22 mouse cellular contexts compared by ENCODE assay signal in the genomic region with DNA sequence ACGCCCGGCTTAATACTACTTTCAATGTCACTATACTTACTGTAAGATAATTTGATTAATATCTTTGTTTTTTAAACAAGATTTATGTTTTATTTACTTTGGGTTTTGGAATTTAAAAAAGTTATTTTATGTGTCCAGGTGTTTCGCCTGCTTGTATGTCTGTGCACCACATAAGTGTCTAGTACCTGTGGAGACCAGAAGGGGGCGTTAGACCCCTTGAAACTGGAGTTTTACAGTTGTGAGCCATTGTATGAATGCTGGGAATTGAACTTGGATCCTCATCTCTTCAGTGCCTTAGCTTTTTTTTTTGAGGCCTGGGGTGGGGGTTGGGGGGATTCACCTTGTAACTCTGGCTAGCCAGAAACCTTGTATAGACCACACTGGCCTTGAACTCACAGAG. TPM values are rescaled to one million over a fixed set of nuclear protein-coding genes. Genes with fewer than 3 reads are reported as not detected.
A peak's percentile ranks its signal among the peaks of the same experiment; 100 is the strongest.
DNase-seq lines count a peak whose midpoint lies in the region; ATAC-seq and TF ChIP-seq lines count a peak whose summit lies in the region.
"Had no signal": no experiment of that assay in that cellular context is flagged by ENCODE, and none has a peak within 500 bp of the region (broad histone marks: within the 10 kb centered on the region; RNA-seq: fewer than 3 reads in every experiment).

No protein-coding gene starts in this region.

- DNase-seq in gastrocnemius, adult 2 months, result no peak
- DNase-seq in gastrocnemius, adult 8-10 months (ENCODE audit: low spot score in 2 of 2), result no peak
- no peak for DNase-seq in lung, embryonic 14.5 days
- no peak for DNase-seq in lung, adult 18-20 months
- peak; percentile 24 for DNase-seq in NIH3T3 (ENCODE audit: low read depth)
- DNase-seq in heart, postnatal 4 days, result no peak
- DNase-seq in kidney, adult 9 months, result no peak
- DNase-seq: adrenal gland, postnatal 25 days; cerebellum, adult 2 months; gastrocnemius, postnatal 36 days; heart, postnatal 14 days; kidney, adult 18-20 months; kidney, postnatal 36 days; spleen, adult 18-20 months; thymus, postnatal 25 days had no signal

- no peak overlapping the region for H3K4me3 ChIP-seq in gastrocnemius, adult 2 months
- H3K4me3 ChIP-seq in lung, embryonic 14.5 days (ENCODE audit: low read depth, low read length), result no peak overlapping the region
- H3K4me3 ChIP-seq: embryonic facial prominence, embryonic 13.5 days; hindbrain, embryonic 15.5 days; limb, embryonic 15.5 days had no signal

- H3K4me1 ChIP-seq in lung, embryonic 14.5 days (ENCODE audit: insufficient read depth), result no peaks in the 10 kb centered on the region
- H3K4me1 ChIP-seq: embryonic facial prominence, embryonic 13.5 days; hindbrain, embryonic 15.5 days; limb, embryonic 15.5 days had no signal

- H3K27me3 ChIP-seq in lung, embryonic 14.5 days (ENCODE audit: insufficient read depth, low read length), result no peaks in the 10 kb centered on the region
- H3K27me3 ChIP-seq: embryonic facial prominence, embryonic 13.5 days; hindbrain, embryonic 15.5 days; limb, embryonic 15.5 days had no signal

- H3K27ac ChIP-seq in gastrocnemius, adult 2 months, result no peak overlapping the region
- no peak overlapping the region for H3K27ac ChIP-seq in lung, embryonic 14.5 days (ENCODE audit: low read depth)
- H3K27ac ChIP-seq: embryonic facial prominence, embryonic 13.5 days; limb, embryonic 15.5 days had no signal

- 79% methylated on average over 4 of the region's 4 CpGs for WGBS in lung, embryonic 14.5 days

- no peak overlapping the region for H3K4me2 ChIP-seq in lung, embryonic 14.5 days
- H3K4me2 ChIP-seq: embryonic facial prominence, embryonic 13.5 days; heart, embryonic 11.5 days; hindbrain, embryonic 15.5 days; limb, embryonic 15.5 days had no signal

- no peaks in the 10 kb centered on the region for H3K9me3 ChIP-seq in lung, embryonic 14.5 days (ENCODE audit: low read depth, low read length)
- H3K9me3 ChIP-seq: embryonic facial prominence, embryonic 13.5 days; hindbrain, embryonic 15.5 days; limb, embryonic 15.5 days had no signal

- ATAC-seq in lung, embryonic 14.5 days (ENCODE audit: insufficient read depth), result no peak
- ATAC-seq: lung, postnatal 0 days had no signal

- intact Hi-C loops in gastrocnemius, adult 2 months (cut with DNase I), result no loop called here

- peaks cover 94% of the 10 kb centered on the region for H3K36me3 ChIP-seq in lung, embryonic 14.5 days (ENCODE audit: insufficient read depth)

- H3K9ac ChIP-seq in lung, embryonic 14.5 days, result no peak overlapping the region
- H3K9ac ChIP-seq: embryonic facial prominence, embryonic 13.5 days; hindbrain, embryonic 15.5 days; limb, embryonic 15.5 days had no signal

- TF ChIP-seq CTCF in gastrocnemius, adult 2 months (IDR thresholded peaks at IDR 0.05), result peak; percentile 35
- TF ChIP-seq CTCF in lung, embryonic 14.5 days (IDR thresholded peaks at IDR 0.05; ENCODE audit: low read depth), result peak; percentile 19; the same call in 1 of the 2 replicates

RNA-seq across cellular contexts. Expression of a gene that starts 13.4 kb away (rescaled TPM):
- 10 to 100 TPM; 36.3 to 37.1 TPM for total RNA-seq in gastrocnemius, adult 2 months (2021)
- 10 to 100 TPM; 32.2 to 37.8 (median 34.9) TPM for total RNA-seq in gastrocnemius, adult 8-10 months (2022)
- 21.3 and 23.5 TPM in 2 replicates for polyA plus RNA-seq in lung, embryonic 14.5 days (2014; fragmentation: Nextera tagmentation; extraction: Ambion mirVana)
- 10 to 100 TPM; 58.2 to 62.7 TPM for total RNA-seq in heart, postnatal 4 days (2021)

RNA-seq across cellular contexts. Expression of a gene that starts 17.2 kb away (rescaled TPM):
- 10 to 100 TPM; 10.3 to 18.0 TPM for total RNA-seq in gastrocnemius, adult 2 months (2021)
- 10 to 100 TPM in 1 of 4 experiments, 1 to 10 TPM in 3; 8.4 to 17.1 (median 9.5) TPM for total RNA-seq in gastrocnemius, adult 8-10 months (2022)
- 18.2 and 19.2 TPM in 2 replicates for polyA plus RNA-seq in lung, embryonic 14.5 days (2014; fragmentation: Nextera tagmentation; extraction: Ambion mirVana)
- total RNA-seq in heart, postnatal 4 days (2021), result 10 to 100 TPM; 19.5 to 21.5 TPM

RNA-seq across cellular contexts. Expression of a gene that starts 38.5 kb away (rescaled TPM):
- 10 to 100 TPM; 27.8 to 52.8 TPM for total RNA-seq in gastrocnemius, adult 2 months (2021)
- 10 to 100 TPM in 2 of 4 experiments, 1 to 10 TPM in 2; 5.3 to 49.1 (median 25.5) TPM for total RNA-seq in gastrocnemius, adult 8-10 months (2022)
- polyA plus RNA-seq in lung, embryonic 14.5 days (2014; fragmentation: Nextera tagmentation; extraction: Ambion mirVana), result 0.75 and 1.3 TPM in 2 replicates
- total RNA-seq in heart, postnatal 4 days (2021), result 1 to 10 TPM; 3.9 to 5.6 TPM
- total RNA-seq: common myeloid progenitor, adult 5-6 weeks; megakaryocyte, adult 5-6 weeks had no signal
